Mouse (Mus musculus): ENCODE data around the gene Ttc30b. TPM values are rescaled to one million over a fixed set of nuclear protein-coding genes. Genes with fewer than 3 reads are reported as not detected.
"Not testable (repeated sequence)": the region's sequence is repeated elsewhere in the genome, so short reads cannot be mapped to it uniquely, and the experiment has no call there.

Ttc30b gene
- total RNA-seq, 2 experiments from 2014 or later: 8.0 to 8.6 TPM

DNA sequence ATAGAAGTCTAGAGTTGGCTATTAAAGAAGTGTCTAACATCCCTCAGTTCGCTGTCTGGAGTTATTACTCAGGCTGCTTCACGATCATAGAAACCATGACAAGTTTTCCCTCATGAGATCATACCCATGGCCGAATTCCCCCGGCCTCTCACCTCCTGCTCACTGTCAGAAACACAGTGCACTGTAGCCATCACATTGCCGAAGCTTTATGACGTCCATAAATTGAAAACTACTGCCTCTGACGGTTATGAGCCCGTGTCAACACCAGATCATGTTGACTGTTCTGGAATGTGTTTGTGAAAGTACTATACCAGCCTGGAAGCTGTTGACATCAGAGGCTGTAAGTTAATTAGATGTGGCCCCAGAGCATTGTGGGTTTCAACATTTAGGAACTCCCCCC lies 12.3 kb upstream of the Ttc30b start:
- DNase-seq: no peak

DNA sequence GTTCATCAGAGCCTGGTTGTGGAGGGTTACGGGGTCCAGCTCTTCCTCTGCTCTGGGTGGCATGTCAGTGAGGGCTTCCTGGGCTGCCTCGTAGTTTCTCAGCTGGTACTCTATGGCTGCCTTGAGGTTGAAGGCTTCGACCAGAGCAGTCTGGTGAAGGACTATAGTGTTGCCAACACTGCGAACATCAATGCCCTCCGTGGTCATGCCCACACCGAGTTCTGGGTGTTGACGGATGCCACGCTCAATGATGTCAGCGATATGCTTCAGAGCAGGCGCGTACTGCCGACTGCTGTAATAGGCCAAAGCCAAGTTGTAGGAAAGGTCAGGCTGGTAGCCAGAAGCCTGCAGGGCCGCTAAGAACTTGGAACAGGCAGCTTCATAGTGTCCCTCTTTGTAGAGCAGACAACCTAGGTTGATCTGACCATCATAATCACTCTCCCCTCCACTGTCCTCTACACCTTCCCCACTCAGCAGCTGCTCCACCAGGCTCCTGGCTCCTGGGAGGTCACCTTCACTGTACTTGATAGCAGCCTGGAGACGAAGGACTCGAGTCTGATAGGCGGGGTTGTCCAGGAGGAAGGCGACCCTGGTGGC lies 767 bp downstream of the Ttc30b start:
- not testable (repeated sequence) for DNase-seq

DNA sequence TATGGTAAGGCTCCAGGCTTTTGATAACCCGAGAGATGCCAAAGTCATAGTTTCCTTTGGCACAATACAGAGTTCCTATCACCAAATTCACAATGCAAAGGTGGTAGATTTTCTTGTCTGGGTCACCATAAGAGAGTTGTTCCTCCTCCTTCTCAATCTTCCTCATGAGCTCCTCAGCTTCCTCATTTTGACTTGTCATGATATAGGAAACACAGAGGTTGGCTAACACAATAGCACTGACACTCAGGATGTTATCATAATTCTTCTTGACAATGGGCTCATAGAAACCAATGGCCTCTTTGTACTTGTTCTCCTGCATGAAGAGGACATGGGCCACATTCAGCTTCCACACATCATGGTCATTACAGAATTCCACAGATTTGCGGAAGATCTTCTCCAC lies 1.7 kb downstream of the Ttc30b start:
- not testable (repeated sequence) for DNase-seq

DNA sequence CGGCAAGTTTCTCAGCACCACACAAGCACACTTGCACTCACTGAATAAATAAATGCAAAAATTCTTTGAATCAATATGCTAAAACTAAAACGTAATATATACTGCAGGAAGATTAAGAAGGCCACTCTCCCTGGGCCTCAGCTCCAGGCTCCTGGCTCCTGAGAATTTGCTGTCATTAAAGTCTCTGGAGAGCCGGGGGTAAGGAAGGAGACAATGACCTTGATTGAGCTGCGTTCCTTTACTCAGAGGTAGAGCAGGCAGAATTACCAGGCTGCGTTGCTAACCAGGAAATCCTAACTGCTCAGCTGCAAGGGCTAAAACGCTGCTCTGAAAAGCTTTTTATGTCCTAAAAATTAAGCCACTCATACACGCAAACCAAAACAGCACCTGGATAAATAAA lies 4.8 kb downstream of the Ttc30b start:
- DNase-seq: no peak

DNA sequence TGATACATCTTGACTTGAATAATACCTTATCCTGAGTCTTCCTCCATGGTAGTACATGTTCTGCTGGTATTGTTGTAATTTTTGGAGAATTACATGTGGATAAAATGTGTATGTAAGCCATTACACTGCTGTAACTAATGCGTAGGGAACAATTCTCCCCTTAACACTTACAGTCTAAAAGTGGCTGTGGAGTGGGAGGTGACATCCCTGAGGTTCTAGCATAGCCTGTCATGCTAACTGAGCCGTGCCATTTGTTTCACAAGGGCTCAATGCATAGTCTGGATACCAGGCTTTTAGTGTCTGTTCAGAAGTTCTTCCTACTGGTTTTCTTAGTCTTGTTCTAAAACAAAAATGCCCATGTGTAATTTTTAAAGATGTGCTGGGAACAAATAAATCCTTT lies 7.4 kb downstream of the Ttc30b start:
- no peak for DNase-seq

DNA sequence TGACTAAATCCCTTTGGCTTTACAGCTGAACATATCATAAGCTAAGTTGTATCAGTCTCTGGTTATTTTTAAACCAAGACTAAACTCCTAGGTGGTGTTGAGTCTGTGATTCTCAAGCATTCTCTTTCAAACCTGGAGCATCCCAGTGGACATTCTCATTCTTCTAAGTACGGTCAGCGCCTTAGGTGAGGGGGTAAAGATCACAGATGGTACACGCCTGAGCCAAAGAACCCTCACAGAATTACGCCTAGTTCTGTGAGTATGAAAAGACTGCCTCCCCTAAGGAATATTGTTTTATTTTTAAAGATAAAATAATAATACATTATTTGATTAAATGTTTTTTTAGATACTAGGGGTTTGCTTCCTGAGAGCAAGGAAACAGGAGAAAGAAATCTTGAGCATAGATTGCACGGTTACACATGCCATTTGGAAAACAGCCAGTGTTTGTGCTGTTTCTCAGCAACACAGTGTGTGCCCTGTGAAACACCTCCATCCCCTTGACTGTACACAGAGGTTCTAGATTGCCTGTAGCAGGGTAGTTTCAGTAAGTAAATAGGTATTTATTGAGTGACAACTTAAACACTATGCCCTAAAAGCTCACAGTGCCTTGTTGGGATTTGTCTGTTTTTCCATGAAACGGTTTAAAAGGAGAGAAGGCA lies 8.5 kb downstream of the Ttc30b start:
- no peak for DNase-seq

DNA sequence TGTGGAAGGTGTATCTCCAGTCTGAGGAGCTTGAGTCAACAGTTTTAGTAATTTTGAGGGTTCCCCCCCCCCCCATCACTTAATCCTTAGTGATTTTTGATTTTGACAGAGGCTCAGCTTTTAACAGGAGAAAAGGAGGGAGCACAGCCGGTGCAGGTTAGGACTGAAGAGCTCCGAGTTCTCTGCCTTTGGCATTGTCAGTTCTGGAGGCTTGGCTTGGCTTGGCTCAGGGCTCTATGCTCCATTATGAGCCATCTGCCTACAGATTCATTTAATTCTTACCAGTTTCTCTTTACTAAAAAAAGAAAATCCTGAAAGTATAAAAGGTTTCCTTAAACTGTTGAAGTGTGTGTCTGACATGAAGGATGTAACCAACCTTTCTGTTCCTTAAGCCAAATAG lies 9.2 kb downstream of the Ttc30b start:
- DNase-seq: no peak

DNA sequence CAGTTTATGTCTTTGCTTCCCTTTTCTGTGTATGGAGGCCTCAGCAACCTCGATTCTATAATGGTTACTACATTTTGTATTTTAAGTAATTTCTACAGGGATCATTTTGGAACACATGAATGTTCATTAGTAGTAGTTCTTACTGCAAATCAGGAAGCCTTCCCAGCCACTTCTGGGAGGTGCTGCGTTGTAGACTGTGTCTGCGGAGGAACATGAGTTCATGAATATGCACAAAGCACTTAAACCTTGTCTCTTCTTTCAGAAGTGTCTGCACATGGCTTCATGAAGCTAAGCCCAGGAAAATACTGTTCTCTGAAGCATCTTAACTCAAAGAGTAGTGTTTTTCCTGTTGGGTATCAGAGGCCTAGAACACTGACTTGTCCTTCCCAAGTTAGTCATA lies 10.4 kb downstream of the Ttc30b start:
- no peak for DNase-seq

DNA sequence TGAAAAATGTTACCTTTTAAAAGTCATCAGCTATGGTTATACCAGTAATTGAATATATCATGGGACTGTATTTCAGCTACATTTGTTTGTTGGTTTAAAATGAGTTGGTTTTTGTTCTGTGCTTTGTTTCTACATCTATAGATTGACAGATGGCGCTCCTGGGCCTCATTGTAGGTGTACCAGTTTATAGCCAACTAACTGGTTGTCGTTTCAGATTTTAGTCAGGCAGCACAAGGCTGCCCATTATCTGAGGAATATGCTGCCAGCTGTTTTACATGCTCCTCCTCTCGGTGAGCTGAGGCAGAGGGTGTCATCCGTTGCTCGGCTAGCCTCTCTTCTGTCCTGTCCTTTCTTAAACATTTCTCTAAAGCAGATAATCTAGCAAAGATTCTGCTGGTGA lies 12.3 kb downstream of the Ttc30b start:
- no peak for DNase-seq

DNA sequence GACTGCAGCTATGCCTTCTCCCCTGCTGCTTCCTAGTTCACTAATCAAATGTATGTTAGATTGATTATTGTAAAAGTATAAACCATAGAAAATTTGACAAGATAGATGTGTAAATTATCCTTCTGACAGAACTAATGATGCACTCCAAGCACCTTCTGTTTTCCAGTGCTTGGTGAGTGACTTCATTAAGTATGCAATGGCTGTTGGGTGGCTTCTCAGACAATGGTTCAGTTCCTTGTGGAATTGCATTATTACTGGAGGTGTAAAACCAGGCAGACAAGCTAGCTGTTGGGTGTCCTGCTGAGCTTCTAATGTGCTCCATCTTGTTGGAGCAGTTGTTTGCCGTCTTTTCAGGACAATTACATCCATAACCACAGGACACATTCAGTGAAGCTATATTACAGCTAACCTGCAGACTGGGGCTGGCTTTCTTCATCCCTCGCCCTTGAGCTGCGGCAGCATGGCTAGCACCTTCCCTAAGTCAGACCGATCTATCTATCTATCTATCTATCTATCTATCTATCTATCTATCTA lies 14.5 kb downstream of the Ttc30b start:
- no peak for DNase-seq

DNA sequence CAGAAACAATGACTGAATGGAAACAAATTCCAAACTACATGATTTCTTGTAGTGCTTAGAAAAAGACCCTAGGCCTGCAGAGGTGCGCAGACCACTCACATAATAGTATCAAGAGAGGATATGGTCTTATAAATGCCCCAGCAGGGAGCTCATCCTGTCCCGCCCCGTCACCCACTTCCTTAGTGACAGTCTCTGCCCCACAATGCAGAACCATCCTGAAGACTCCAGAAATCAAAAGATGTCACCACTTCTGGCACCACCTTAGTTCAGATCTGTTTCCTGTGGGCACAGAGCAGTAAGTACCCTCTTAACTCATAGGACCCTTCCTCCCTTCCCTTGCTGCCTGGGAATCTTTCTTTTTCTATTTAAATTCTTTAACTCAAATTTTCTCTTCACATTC lies 23.3 kb downstream of the Ttc30b start:
- DNase-seq: no peak

DNA sequence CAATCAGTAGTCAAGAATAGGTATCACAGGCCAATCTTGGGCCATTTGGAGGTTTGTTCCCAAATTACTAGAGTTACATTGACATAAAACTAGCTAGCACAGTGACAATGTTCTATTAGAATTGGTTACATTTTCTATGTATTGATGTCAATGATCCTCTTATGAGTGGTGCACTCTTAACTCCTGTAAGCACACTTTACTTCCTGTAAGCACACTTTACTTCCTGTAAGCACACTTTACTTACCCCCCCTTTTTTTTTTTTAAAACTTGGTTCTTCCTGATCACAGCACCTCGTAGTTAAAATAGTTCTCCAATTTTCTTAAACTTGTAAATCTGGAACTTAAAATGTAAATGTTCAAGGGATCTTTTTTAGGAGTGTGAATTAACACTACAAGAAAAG lies 31.2 kb downstream of the Ttc30b start:
- DNase-seq: no peak

DNA sequence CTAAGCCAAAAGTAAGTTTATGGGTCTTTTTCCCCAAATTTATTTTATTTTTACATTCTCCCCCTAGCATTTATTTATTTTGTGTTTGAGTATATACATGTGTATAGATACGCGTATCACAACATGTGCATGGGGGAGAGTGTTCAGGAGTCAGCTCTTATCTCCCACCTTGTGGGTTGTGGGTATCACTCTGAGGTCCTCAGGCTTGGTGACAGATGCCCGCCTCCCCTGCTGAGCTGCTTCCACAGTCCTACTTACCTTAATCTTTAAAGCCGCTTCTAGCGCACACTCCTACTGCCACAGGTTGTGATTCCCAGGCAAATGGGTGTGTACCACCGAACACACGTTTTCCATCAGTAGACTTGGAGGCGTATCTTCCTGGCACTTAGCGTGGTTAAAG lies 36.5 kb downstream of the Ttc30b start:
- no peak for DNase-seq

DNA sequence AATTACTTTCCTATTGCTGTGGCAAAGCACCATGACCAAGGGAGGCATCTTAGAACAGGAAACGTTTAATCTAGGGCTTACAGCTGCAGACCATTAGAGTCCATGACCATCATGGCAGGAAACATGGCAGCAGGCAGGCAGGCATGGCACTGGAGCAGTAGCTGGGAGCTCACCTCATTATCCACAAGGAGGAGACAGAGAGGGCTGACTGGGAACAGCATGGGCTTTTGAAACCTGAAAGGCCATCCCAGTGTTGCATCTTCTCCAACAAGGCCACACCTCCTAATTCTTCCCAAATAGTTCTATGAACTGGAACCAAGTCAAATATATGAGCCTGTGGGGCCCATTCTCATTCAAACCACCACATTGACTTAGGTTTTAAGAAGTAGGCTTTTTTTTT lies 38.1 kb downstream of the Ttc30b start:
- no peak for DNase-seq

DNA sequence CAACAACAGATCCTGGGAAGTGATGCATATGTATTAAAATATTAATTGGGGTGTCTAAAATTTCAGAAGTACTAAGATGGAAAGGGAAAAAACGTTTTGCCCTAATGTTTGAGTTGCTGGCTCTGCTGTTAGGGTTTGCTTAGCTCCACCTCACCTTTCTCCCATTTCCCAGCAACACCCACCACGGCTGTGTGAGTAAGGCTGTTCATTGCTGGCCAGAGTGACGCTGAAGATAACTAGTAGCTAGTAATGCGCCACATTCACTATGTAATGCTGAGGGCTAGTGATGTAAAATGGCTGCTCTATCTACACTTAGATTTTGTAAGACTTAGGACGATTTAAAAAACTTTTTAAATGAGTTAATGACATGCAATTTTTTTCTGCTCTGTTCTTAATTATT lies 42.7 kb downstream of the Ttc30b start:
- no peak for DNase-seq

DNA sequence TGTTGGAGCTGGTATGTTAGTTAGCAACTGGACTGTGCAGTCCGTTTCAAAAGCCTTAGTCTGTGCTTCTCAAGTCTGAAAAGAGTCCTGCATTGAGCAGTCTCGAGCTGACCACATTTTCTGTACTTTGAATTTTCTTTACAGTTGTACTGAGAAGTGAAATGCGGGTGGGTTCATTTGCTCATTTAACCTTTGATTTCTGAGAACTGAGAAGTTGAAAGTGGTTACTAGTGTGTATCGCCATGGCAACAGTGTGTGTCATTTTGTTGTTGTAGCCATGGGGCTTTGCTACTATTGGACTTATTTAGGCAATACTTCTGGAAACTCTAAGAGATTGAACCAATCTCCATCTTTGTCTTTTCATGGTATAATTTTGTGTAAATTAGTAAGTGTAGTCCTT lies 46.4 kb downstream of the Ttc30b start:
- no peak for DNase-seq

Other genes with a start within 250 kb of the Ttc30b start
- gene Nfe2l2, start 233.9 kb downstream of the Ttc30b start, total RNA-seq (2021): 10 to 100 TPM; 53.2 to 54.5 TPM
- 10 to 100 TPM; 49.4 to 57.1 TPM for gene Agps, start 106.4 kb downstream of the Ttc30b start, total RNA-seq (2021)
- gene Ttc30a2, start 39.6 kb upstream of the Ttc30b start, total RNA-seq (2021): 1 to 10 TPM in 1 of 2 experiments, under 1 TPM in 1; 0.88 to 1.7 TPM
- gene Ttc30a1, start 43.4 kb upstream of the Ttc30b start, total RNA-seq (2021): 1 to 10 TPM; 3.4 to 3.6 TPM